Mouse (Mus musculus) myocyte (in vitro differentiated cells): Measurements from ENCODE around the gene Fcgr4. TPM values are rescaled to one million over a fixed set of nuclear protein-coding genes. Genes with fewer than 3 reads are reported as not detected.
"Not testable (repeated sequence)": the region's sequence is repeated elsewhere in the genome, so short reads cannot be mapped to it uniquely, and the experiment has no call there.

Source experiments
- H3K27me3 ChIP-seq: one replicate; pipeline ENCODE4 v1.6.1; 2011; ENCODE audit not compliant: control insufficient read depth, insufficient read depth, insufficient read length
- H3K36me3 ChIP-seq: one replicate; pipeline ENCODE4 v1.6.1; 2011; ENCODE audit not compliant: control insufficient read depth, insufficient read depth
- H3K4me2 ChIP-seq: one replicate; pipeline ENCODE4 v1.6.1; 2011; ENCODE audit warnings: low read depth, control low read depth
- H3K4me3 ChIP-seq: one replicate; pipeline ENCODE4 v1.5.1; 2011; ENCODE audit warnings: mild to moderate bottlenecking, control low read depth, moderate library complexity
- H3K79me2 ChIP-seq: one replicate; pipeline ENCODE4 v1.6.1; 2011; ENCODE audit not compliant: control insufficient read depth, insufficient read depth
- H3ac ChIP-seq: one replicate; pipeline ENCODE4 v1.6.1; 2011; ENCODE audit not compliant: control insufficient read depth, insufficient read length
- polyA plus RNA-seq: library from polyadenylated mRNA; unstranded; fragments of >200 nt; fragmentation: generic; extraction: Trizol; gene quantifications from one replicate; pipeline ENCODE4 v1.2.1, GENCODE M21; 2012; ENCODE audit warnings: missing spikeins

Gene Fcgr4
- polyA plus RNA-seq, 1 experiment, result 2.1 TPM

DNA sequence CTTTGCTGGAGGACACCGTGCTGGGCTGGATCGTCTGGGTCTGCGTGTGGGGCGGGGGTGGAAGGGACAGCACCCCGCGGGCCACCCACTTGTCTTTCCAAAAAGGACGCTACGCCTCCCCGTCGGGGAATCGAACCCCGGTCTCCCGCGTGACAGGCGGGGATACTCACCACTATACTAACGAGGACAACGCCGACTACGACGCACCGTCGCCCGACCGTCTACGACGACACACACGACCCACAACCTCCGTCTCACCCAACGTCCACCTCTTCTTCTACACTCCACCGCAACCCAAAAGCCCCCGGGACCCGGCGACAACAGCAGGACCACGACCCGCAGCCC, 46.5 kb downstream of the Fcgr4 start:
- H3ac ChIP-seq, H3K4me3 ChIP-seq, H3K27me3 ChIP-seq, H3K4me2 ChIP-seq, H3K36me3 ChIP-seq, H3K79me2 ChIP-seq: not testable (repeated sequence)

GRCm38 (mm10) chr1:171065768-171066167, 47.0 kb downstream of the Fcgr4 start:
- H3K27me3 ChIP-seq, H3K36me3 ChIP-seq, H3ac ChIP-seq, H3K79me2 ChIP-seq, H3K4me3 ChIP-seq, H3K4me2 ChIP-seq: not testable (repeated sequence)

- H3K4me2 ChIP-seq, H3K36me3 ChIP-seq, H3ac ChIP-seq, H3K4me3 ChIP-seq, H3K79me2 ChIP-seq, H3K27me3 ChIP-seq: not testable (repeated sequence)
These were observed 47.9 kb downstream of the Fcgr4 start for GRCm38 (mm10) chr1:171066583-171066982.

DNA sequence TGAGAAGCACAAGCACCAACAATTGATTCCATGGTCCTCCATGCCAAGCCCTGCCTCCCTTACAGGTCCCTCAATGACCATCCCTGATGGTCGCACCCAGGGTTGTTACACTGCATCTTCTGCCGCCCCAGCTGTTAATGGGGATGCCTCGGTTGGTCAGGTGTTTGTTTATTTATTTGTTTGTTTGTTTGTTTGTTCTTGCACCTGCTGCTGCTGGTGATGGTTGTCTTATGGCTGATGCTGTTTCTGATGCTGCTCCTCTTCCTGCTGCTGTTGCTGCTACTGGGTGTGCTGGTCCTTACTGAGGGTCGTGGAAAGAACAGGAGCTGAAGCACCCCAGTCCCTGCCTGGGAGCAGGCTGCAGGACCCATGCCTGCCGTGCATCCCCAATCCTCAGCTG, 49.2 kb downstream of the Fcgr4 start:
- H3K27me3 ChIP-seq, H3K4me3 ChIP-seq, H3K4me2 ChIP-seq, H3ac ChIP-seq, H3K79me2 ChIP-seq, H3K36me3 ChIP-seq: not testable (repeated sequence)

- not testable (repeated sequence) for H3K4me3 ChIP-seq, H3K36me3 ChIP-seq, H3K79me2 ChIP-seq, H3K27me3 ChIP-seq, H3ac ChIP-seq, H3K4me2 ChIP-seq
These were observed 50.8 kb downstream of the Fcgr4 start for GRCm38 (mm10) chr1:171069508-171069907.

GRCm38 (mm10) chr1:171070879-171071278, 52.2 kb downstream of the Fcgr4 start:
- not testable (repeated sequence) for H3K4me2 ChIP-seq, H3K79me2 ChIP-seq

DNA sequence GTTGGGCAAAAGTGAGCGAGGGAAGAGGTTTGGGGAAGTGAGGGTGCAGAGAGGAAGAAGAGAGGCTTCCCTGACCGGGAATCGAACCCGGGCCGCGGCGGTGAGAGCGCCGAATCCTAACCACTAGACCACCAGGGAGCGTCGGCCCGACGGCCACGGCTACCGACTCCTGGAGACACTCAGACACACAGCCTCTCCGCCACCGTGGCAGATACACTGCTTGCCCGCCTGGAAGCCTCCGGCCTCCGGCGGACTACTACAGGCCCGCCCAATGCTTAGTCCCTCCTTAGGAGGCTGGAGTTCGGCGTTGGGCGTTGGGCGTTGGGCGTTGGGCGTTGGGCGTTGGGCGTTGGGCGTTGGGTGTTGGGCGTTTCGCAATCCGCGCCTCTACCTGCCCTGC, 53.0 kb downstream of the Fcgr4 start:
- H3K27me3 ChIP-seq, H3K4me3 ChIP-seq, H3K79me2 ChIP-seq, H3K36me3 ChIP-seq, H3K4me2 ChIP-seq, H3ac ChIP-seq: not testable (repeated sequence)

More at GRCm38 (mm10) chr1:171070879-171071278, 52.2 kb downstream of the Fcgr4 start:
- not testable (repeated sequence) for H3K27me3 ChIP-seq, H3K36me3 ChIP-seq, H3ac ChIP-seq, H3K4me3 ChIP-seq

DNA sequence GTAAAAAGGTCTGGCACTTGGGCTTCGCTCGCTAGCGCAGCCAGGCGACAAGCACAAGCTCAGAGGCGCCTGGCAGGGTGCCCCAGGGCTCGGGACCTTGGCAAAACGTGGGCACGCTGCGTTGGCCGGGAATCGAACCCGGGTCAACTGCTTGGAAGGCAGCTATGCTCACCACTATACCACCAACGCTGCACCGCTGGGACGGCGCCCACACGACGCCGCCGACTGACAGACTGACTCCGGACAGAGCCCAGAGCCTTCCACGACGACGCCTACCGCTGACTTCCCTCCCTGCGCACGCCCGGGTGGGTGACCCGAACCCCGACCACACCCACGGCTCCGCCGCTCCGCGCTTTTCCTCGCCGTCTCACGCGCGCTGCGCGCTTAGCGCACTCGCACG, 53.5 kb downstream of the Fcgr4 start:
- not testable (repeated sequence) for H3ac ChIP-seq, H3K36me3 ChIP-seq, H3K79me2 ChIP-seq, H3K4me3 ChIP-seq, H3K4me2 ChIP-seq, H3K27me3 ChIP-seq

GRCm38 (mm10) chr1:171074283-171074682, 55.6 kb downstream of the Fcgr4 start:
- not testable (repeated sequence) for H3K4me2 ChIP-seq, H3K27me3 ChIP-seq, H3K36me3 ChIP-seq, H3K79me2 ChIP-seq, H3K4me3 ChIP-seq, H3ac ChIP-seq

- not testable (repeated sequence) for H3K4me3 ChIP-seq, H3K36me3 ChIP-seq, H3K79me2 ChIP-seq, H3K4me2 ChIP-seq, H3K27me3 ChIP-seq, H3ac ChIP-seq
These were observed 57.5 kb downstream of the Fcgr4 start for GRCm38 (mm10) chr1:171076176-171076575.

DNA sequence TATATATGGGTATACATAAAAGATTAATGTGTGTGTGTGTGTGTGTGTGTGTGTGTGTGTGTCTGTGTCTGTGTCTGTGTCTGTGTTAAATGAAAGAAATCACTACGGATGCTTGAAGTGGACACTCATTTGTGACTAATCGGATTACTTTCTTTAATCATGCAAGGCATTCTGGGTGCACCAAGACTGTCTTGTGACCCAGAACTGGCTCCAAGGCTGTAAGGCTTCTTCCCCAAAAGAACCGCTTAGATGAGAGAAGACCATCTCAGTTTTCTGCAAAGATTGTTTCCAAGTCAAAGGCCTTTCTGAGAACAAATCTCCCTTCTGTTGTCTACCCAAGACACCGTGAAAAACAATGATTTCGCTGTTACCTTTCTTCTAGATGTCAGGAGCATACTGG, 58.5 kb downstream of the Fcgr4 start:
- not testable (repeated sequence) for H3K79me2 ChIP-seq, H3K4me2 ChIP-seq, H3K36me3 ChIP-seq, H3K4me3 ChIP-seq, H3ac ChIP-seq, H3K27me3 ChIP-seq

DNA sequence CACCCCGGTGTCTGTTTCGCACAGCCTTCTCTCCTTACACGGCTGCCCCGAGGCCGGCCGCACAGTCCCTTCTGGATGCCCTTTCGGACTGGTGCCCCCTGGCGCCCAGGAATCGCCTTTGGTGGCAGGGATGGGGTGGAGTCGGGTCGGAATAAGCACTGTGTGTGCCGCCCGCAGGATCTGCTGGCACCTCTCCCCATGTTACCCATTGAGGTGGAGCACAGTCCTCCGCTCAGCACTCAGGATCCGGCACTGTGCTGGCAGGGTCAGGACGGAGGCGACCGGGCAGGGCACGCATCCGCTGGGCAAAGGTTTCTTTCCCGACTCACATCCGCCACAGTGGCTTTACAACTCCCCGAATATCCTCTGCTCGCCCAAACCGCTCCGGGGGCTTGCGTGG, 59.2 kb downstream of the Fcgr4 start:
- not testable (repeated sequence) for H3ac ChIP-seq, H3K4me3 ChIP-seq, H3K36me3 ChIP-seq, H3K27me3 ChIP-seq, H3K79me2 ChIP-seq, H3K4me2 ChIP-seq

GRCm38 (mm10) chr1:171078419-171078818, 59.7 kb downstream of the Fcgr4 start:
- not testable (repeated sequence) for H3ac ChIP-seq, H3K79me2 ChIP-seq, H3K4me3 ChIP-seq, H3K36me3 ChIP-seq, H3K4me2 ChIP-seq, H3K27me3 ChIP-seq

- H3K79me2 ChIP-seq, H3K4me2 ChIP-seq, H3K27me3 ChIP-seq, H3ac ChIP-seq, H3K4me3 ChIP-seq, H3K36me3 ChIP-seq: not testable (repeated sequence)
These were observed 60.6 kb downstream of the Fcgr4 start for GRCm38 (mm10) chr1:171079345-171079744.
